Mouse (Mus musculus): ENCODE measurements around the gene Olfr630. TPM values are rescaled to one million over a fixed set of nuclear protein-coding genes. Genes with fewer than 3 reads are reported as not detected.
"Not testable (repeated sequence)": the region's sequence is repeated elsewhere in the genome, so short reads cannot be mapped to it uniquely, and the experiment has no call there.

The Olfr630 gene
- polyA plus RNA-seq, 1 experiment, result not detected

DNA sequence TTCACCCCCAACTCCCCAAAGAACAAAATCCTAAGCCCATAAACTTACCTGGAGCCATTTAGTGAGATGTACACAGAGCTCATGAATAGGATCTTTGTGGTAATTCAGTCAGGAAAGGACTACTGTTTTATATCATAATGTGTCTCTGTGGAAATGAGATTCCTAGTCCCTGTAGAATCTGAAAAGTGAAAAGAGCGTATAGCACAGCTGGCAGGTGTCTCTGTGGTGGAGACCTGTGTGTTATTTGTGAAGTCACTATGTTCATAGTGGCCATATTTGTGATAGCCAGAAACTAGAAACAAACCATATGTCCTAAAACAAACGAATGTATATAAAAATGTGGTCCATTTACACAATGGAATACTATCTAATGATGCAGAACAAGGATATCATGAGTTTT lies 14.4 kb upstream of the Olfr630 start, which contains the start of gene Olfr69:
Olfr69 (minus strand) TSS at position 101 of the 400 bp plus-strand sequence.
- Histone ChIP-seq H3K79me3 (ENCODE audit: low read depth) (no peaks in the 10 kb centered on the region), H3K27me3 (ENCODE audit: control insufficient read depth, insufficient read depth, insufficient read length) (no peaks in the 10 kb centered on the region), H3K79me2 (ENCODE audit: control insufficient read depth, insufficient read depth) (no peaks in the 10 kb centered on the region), H3K36me3 (ENCODE audit: control insufficient read depth, insufficient read depth) (no peaks in the 10 kb centered on the region), H3K4me3 (ENCODE audit: insufficient read depth, poor library complexity, severe bottlenecking) (no peak within 1 kb of the TSS), H3ac (ENCODE audit: control insufficient read depth, insufficient read length, low read depth) (no peak within 1 kb of the TSS)
- no peak for TF ChIP-seq FOSL1 (IDR thresholded peaks at IDR 0.05; ENCODE audit: insufficient read depth, low read length, poor library complexity, severe bottlenecking)
- no peak for TF ChIP-seq USF1 (IDR thresholded peaks at IDR 0.05; ENCODE audit: low read depth)
- TF ChIP-seq MYOG (IDR thresholded peaks at IDR 0.05; ENCODE audit: control insufficient read depth, extremely low read depth, insufficient read length), result no peak
- TF ChIP-seq CTCF (IDR thresholded peaks at IDR 0.05; ENCODE audit: control insufficient read depth, insufficient read depth, insufficient read length), result no peak
- no peak for TF ChIP-seq MYOD1 (IDR thresholded peaks at IDR 0.05; ENCODE audit: control insufficient read depth, insufficient read length, low read depth)
- TF ChIP-seq CEBPB (IDR thresholded peaks at IDR 0.05; ENCODE audit: low read depth), result no peak
- TF ChIP-seq MAX (IDR thresholded peaks at IDR 0.05), result no peak

DNA sequence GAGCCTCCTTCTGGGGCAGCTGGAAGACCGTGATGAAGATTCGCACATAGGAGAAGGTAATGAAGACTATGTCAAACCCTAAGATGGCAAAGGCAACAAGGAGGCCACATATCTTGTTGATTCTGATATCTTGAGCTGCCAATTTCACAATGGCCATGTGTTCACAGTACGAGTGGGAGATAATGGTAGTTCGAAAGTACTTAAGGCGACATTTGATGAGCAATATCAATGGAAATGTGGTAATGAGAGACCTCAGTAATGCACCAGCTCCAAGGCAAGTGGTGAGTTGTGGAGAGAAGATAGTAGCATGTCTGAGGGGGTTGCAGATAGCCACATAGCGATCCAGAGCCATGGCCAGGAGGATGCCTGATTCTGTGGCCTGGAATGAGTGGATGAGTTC lies 10.6 kb upstream of the Olfr630 start:
- not testable (repeated sequence) for H3ac ChIP-seq (ENCODE audit: control insufficient read depth, insufficient read length, low read depth); H3K27me3 ChIP-seq (ENCODE audit: control insufficient read depth, insufficient read depth, insufficient read length)

DNA sequence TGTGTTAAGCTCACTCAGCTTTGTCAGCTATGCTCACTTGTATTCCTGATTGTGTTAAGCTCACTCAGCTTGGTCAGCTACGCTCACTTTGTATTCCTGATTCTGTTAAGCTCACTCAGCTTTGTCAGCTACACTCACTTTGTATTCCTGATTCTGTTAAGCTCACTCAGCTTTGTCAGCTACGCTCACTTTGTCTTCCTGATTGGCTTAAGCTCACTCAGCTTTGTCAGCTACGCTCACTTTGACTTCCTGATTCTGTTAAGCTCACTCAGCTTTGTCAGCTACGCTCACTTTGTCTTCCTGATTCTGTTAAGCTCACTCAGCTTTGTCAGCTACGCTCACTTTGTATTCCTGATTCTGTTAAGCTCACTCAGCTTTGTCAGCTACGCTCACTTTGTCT lies 5.1 kb upstream of the Olfr630 start:
- H3ac ChIP-seq (ENCODE audit: control insufficient read depth, insufficient read length, low read depth); H3K4me3 ChIP-seq (ENCODE audit: insufficient read depth, poor library complexity, severe bottlenecking); H3K27me3 ChIP-seq (ENCODE audit: control insufficient read depth, insufficient read depth, insufficient read length); H3K36me3 ChIP-seq (ENCODE audit: control insufficient read depth, insufficient read depth); H3K79me3 ChIP-seq (ENCODE audit: low read depth); H3K79me2 ChIP-seq (ENCODE audit: control insufficient read depth, insufficient read depth): not testable (repeated sequence)

More for the DNA sequence above, 10.6 kb upstream of the Olfr630 start:
- not testable (repeated sequence) for H3K79me2 ChIP-seq (ENCODE audit: control insufficient read depth, insufficient read depth); H3K36me3 ChIP-seq (ENCODE audit: control insufficient read depth, insufficient read depth); H3K4me3 ChIP-seq (ENCODE audit: insufficient read depth, poor library complexity, severe bottlenecking); H3K79me3 ChIP-seq (ENCODE audit: low read depth)

DNA sequence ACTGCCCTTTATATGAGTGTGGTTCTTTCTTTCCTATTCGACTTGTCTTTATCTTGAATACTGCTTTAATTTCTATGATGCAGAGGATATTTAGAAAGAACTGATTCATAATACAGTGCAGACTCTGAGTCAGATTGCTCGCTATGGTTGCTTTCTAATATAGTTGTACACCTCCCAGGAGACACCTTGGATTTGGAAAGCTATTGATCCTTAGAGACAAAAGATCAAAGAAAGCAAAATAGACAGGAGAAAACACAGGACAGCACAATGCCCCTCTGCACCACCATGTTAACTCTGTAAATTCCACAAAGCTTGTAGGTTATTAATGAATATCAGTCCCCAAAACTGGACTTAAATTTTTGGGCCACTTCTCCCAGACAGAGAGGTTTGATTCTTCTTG lies 12.3 kb downstream of the Olfr630 start, which contains the start of gene Olfr629:
Olfr629 (minus strand) TSS at position 101 of the 400 bp plus-strand sequence.
- H3K79me3 ChIP-seq (ENCODE audit: low read depth), result no peaks in the 10 kb centered on the region

DNA sequence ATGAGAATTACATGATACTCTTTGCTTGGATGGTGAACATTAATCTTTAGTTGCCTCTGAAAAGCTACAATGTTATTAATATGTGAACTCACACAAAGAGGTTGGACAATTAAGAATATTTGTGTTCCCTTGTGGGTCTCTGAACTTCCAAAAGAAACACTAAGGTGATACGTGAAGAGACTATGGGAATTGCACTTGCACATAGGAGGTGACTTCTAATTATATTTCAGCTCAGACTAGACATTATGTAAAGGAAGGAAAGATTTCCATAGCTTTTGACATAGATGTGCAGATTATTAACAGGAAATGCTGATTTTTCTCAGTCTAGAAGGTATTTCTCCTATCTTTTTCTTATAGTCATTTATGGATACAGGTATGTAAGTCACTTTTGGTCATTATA lies 27.1 kb downstream of the Olfr630 start, which contains the start of gene Olfr628:
Olfr628 (plus strand) TSS at position 301 of the 400 bp plus-strand sequence.
- Histone ChIP-seq H3K79me3 (ENCODE audit: low read depth) (no peaks in the 10 kb centered on the region), H3K27me3 (ENCODE audit: control insufficient read depth, insufficient read depth, insufficient read length) (no peaks in the 10 kb centered on the region), H3K79me2 (ENCODE audit: control insufficient read depth, insufficient read depth) (no peaks in the 10 kb centered on the region), H3K4me3 (ENCODE audit: insufficient read depth, poor library complexity, severe bottlenecking) (no peak within 1 kb of the TSS), H3K36me3 (ENCODE audit: control insufficient read depth, insufficient read depth) (no peaks in the 10 kb centered on the region), H3ac (ENCODE audit: control insufficient read depth, insufficient read length, low read depth) (no peak within 1 kb of the TSS)
- no peak for TF ChIP-seq MAX (IDR thresholded peaks at IDR 0.05)
- TF ChIP-seq FOSL1 (IDR thresholded peaks at IDR 0.05; ENCODE audit: insufficient read depth, low read length, poor library complexity, severe bottlenecking), result no peak
- no peak for TF ChIP-seq MYOG (IDR thresholded peaks at IDR 0.05; ENCODE audit: control insufficient read depth, extremely low read depth, insufficient read length)
- TF ChIP-seq MYOD1 (IDR thresholded peaks at IDR 0.05; ENCODE audit: control insufficient read depth, insufficient read length, low read depth), result no peak
- TF ChIP-seq USF1 (IDR thresholded peaks at IDR 0.05; ENCODE audit: low read depth), result no peak
- TF ChIP-seq CEBPB (IDR thresholded peaks at IDR 0.05; ENCODE audit: low read depth), result no peak
- no peak for TF ChIP-seq CTCF (IDR thresholded peaks at IDR 0.05; ENCODE audit: control insufficient read depth, insufficient read depth, insufficient read length)

More for the DNA sequence above, 12.3 kb downstream of the Olfr630 start, which contains the start of gene Olfr629:
- H3K4me3 ChIP-seq (ENCODE audit: insufficient read depth, poor library complexity, severe bottlenecking), result no peak within 1 kb of the TSS
- H3K27me3 ChIP-seq (ENCODE audit: control insufficient read depth, insufficient read depth, insufficient read length), result no peaks in the 10 kb centered on the region
- no peaks in the 10 kb centered on the region for H3K36me3 ChIP-seq (ENCODE audit: control insufficient read depth, insufficient read depth)
- no peak within 1 kb of the TSS for H3ac ChIP-seq (ENCODE audit: control insufficient read depth, insufficient read length, low read depth)
- H3K79me2 ChIP-seq (ENCODE audit: control insufficient read depth, insufficient read depth), result no peaks in the 10 kb centered on the region
- no peak for TF ChIP-seq CTCF (IDR thresholded peaks at IDR 0.05; ENCODE audit: control insufficient read depth, insufficient read depth, insufficient read length)
- TF ChIP-seq MYOG (IDR thresholded peaks at IDR 0.05; ENCODE audit: control insufficient read depth, extremely low read depth, insufficient read length), result no peak
- TF ChIP-seq FOSL1 (IDR thresholded peaks at IDR 0.05; ENCODE audit: insufficient read depth, low read length, poor library complexity, severe bottlenecking), result no peak

DNA sequence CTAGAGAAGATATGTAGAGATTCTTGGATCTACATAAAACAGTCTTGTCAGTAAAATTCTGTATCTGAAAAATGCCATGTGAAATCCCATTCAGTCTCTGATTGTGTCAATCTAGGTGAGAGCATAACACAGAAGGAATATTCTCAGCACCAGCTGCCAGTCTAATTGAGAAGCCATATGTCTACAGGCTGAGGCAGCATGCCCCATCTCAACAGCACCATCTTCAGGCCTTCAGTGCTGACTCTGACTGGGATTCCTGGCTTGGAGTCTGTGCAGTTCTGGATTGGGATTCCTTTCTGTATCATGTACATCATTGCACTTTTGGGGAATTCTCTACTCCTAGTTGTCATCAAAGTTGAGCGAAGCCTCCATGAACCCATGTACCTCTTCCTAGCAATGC lies 40.7 kb downstream of the Olfr630 start:
- not testable (repeated sequence) for H3K4me3 ChIP-seq (ENCODE audit: insufficient read depth, poor library complexity, severe bottlenecking); H3K79me3 ChIP-seq (ENCODE audit: low read depth); H3K36me3 ChIP-seq (ENCODE audit: control insufficient read depth, insufficient read depth); H3ac ChIP-seq (ENCODE audit: control insufficient read depth, insufficient read length, low read depth); H3K27me3 ChIP-seq (ENCODE audit: control insufficient read depth, insufficient read depth, insufficient read length); H3K79me2 ChIP-seq (ENCODE audit: control insufficient read depth, insufficient read depth)

DNA sequence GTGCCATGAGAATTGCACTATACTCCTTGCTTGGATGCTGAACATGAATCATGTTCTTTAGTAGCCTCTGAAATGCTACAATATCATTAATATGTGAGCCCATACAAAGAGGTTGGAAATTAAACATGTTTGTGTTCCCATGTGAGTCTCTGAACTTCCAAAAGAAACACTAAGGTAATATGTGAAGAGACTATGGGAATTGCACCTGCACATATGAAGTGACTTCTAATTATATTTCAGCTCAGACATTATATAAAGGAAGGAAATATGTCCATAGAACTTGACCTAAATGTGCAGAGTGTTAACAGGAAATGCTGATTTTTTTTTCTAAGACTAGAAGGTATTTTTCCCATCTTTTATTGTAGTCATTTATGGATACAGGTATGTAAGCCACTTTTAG lies 42.8 kb downstream of the Olfr630 start, which contains the start of gene Olfr243:
Olfr243 (plus strand) TSS at position 301 of the 400 bp plus-strand sequence.
- Histone ChIP-seq H3ac (ENCODE audit: control insufficient read depth, insufficient read length, low read depth) (no peak within 1 kb of the TSS), H3K79me2 (ENCODE audit: control insufficient read depth, insufficient read depth) (no peaks in the 10 kb centered on the region)
- TF ChIP-seq MYOG (IDR thresholded peaks at IDR 0.05; ENCODE audit: control insufficient read depth, extremely low read depth, insufficient read length) (no peak), FOSL1 (IDR thresholded peaks at IDR 0.05; ENCODE audit: insufficient read depth, low read length, poor library complexity, severe bottlenecking) (no peak), CEBPB (IDR thresholded peaks at IDR 0.05; ENCODE audit: low read depth) (no peak), USF1 (IDR thresholded peaks at IDR 0.05; ENCODE audit: low read depth) (no peak), MYOD1 (IDR thresholded peaks at IDR 0.05; ENCODE audit: control insufficient read depth, insufficient read length, low read depth) (no peak), MAX (IDR thresholded peaks at IDR 0.05) (no peak), CTCF (IDR thresholded peaks at IDR 0.05; ENCODE audit: control insufficient read depth, insufficient read depth, insufficient read length) (no peak)

More for the DNA sequence above, 42.8 kb downstream of the Olfr630 start, which contains the start of gene Olfr243:
- Histone ChIP-seq H3K79me3 (ENCODE audit: low read depth) (no peaks in the 10 kb centered on the region), H3K36me3 (ENCODE audit: control insufficient read depth, insufficient read depth) (no peaks in the 10 kb centered on the region), H3K4me3 (ENCODE audit: insufficient read depth, poor library complexity, severe bottlenecking) (no peak within 1 kb of the TSS), H3K27me3 (ENCODE audit: control insufficient read depth, insufficient read depth, insufficient read length) (no peaks in the 10 kb centered on the region)

All from C2C12 (cell line).